ENCODE assay signal across 9 mouse cellular contexts in the genomic region with DNA sequence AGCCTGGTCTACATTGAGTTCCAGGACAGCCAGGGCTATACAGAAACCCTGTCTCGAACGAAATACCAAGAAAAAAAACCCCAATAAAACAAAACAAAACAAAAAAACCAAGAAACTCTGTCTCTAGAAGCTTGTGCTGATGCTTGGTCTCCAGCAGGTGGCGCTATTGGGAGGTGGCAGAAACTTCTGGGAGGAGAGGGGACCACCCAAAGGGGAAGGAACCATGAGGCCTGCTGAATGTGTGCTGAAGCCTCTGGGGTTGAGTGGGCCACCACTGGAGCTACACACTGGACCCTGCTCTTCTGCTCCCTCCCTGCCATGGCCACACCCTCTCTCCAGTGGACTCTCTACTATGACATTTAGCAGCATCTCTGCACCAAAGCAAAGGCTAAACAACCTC. TPM values are rescaled to one million over a fixed set of nuclear protein-coding genes. Genes with fewer than 3 reads are reported as not detected.
DNase-seq lines count a peak whose midpoint lies in the region; ATAC-seq and TF ChIP-seq lines count a peak whose summit lies in the region.
"Had no signal": no experiment of that assay in that cellular context is flagged by ENCODE, and none has a peak within 500 bp of the region (broad histone marks: within the 10 kb centered on the region; RNA-seq: fewer than 3 reads in every experiment).

No protein-coding gene starts in this region.

- peaks cover 7% of the 10 kb centered on the region; the same call in 1 of the 2 replicates for H3K4me1 ChIP-seq in intestine, postnatal 0 days (replicated peaks; ENCODE audit: control insufficient read depth, insufficient read depth, low read length)
- peaks cover 18% of the 10 kb centered on the region for H3K4me1 ChIP-seq in intestine, embryonic 15.5 days (replicated peaks)

- H3K9ac ChIP-seq in intestine, postnatal 0 days (ENCODE audit: low read depth, low read length), result no peak overlapping the region
- H3K9ac ChIP-seq in intestine, embryonic 15.5 days, result no peak overlapping the region
- H3K9ac ChIP-seq: stomach, embryonic 15.5 days had no signal

- H3K4me2 ChIP-seq in intestine, postnatal 0 days (replicated peaks; ENCODE audit: low read depth), result no peak overlapping the region
- H3K4me2 ChIP-seq in intestine, embryonic 15.5 days (replicated peaks), result no peak overlapping the region
- H3K4me2 ChIP-seq: stomach, embryonic 15.5 days had no signal

- peak; percentile 76 for DNase-seq in 416B (ENCODE audit: low read depth)
- peak; percentile 70 for DNase-seq in CD4-positive helper T cell, adult 2 months (ENCODE audit: low read depth, low spot score)
- DNase-seq in lung, postnatal 36 days, result peak; percentile 47
- no peak for DNase-seq in frontal cortex, adult 2 months (ENCODE audit: extremely low spot score in 1 of 2, low spot score in 1 of 2)

- TF ChIP-seq CTCF in intestine, postnatal 0 days (IDR thresholded peaks at IDR 0.05; ENCODE audit: low read depth), result peak; percentile 89

- no peak overlapping the region for H3K27ac ChIP-seq in intestine, postnatal 0 days (ENCODE audit: low read depth, low read length)
- no peak overlapping the region for H3K27ac ChIP-seq in intestine, embryonic 15.5 days
- H3K27ac ChIP-seq: stomach, embryonic 15.5 days had no signal

- no peak for ATAC-seq in intestine, postnatal 0 days
- no peak for ATAC-seq in intestine, embryonic 15.5 days
- ATAC-seq in common myeloid progenitor, adult 5-6 weeks (replicated peaks; ENCODE audit: low read depth, poor library complexity, severe bottlenecking), result peak; percentile 27

- no peaks in the 10 kb centered on the region for H3K27me3 ChIP-seq in intestine, postnatal 0 days (replicated peaks; ENCODE audit: control insufficient read depth, insufficient read depth, low read length)
- no peaks in the 10 kb centered on the region for H3K27me3 ChIP-seq in intestine, embryonic 15.5 days (replicated peaks)
- H3K27me3 ChIP-seq: stomach, embryonic 15.5 days had no signal

- H3K36me3 ChIP-seq in intestine, postnatal 0 days (ENCODE audit: control insufficient read depth, insufficient read depth), result peaks cover 66% of the 10 kb centered on the region
- H3K36me3 ChIP-seq in intestine, embryonic 15.5 days, result peaks cover 42% of the 10 kb centered on the region

- WGBS in intestine, postnatal 0 days, result 31% methylated on average over 3 of the region's 3 CpGs
- WGBS in intestine, embryonic 15.5 days, result 42% methylated on average over 3 of the region's 3 CpGs

- H3K4me3 ChIP-seq in intestine, postnatal 0 days (ENCODE audit: low read depth, low read length), result no peak overlapping the region
- H3K4me3 ChIP-seq in intestine, embryonic 15.5 days (replicated peaks), result no peak overlapping the region
- H3K4me3 ChIP-seq: stomach, embryonic 15.5 days had no signal

- no peaks in the 10 kb centered on the region for H3K9me3 ChIP-seq in intestine, postnatal 0 days (ENCODE audit: control insufficient read depth)
- no peaks in the 10 kb centered on the region for H3K9me3 ChIP-seq in intestine, embryonic 15.5 days
- H3K9me3 ChIP-seq: stomach, embryonic 15.5 days had no signal

RNA-seq across cellular contexts. Expression of gene Cdk9, which starts 4.2 kb away (rescaled TPM):
- polyA plus RNA-seq in intestine, postnatal 0 days (2015; fragmentation: Nextera tagmentation; extraction: Ambion mirVana), result 54.0 and 62.2 TPM in 2 replicates
- 95.7 and 99.6 TPM in 2 replicates for polyA plus RNA-seq in intestine, embryonic 15.5 days (2015; fragmentation: Nextera tagmentation; extraction: Ambion mirVana)
- 48.2 and 61.3 TPM in 2 replicates for total RNA-seq in common myeloid progenitor, adult 5-6 weeks (2017)
- polyA plus RNA-seq in frontal cortex, adult 2 months (2012; rRNA removed), result 250 and 268 TPM in 2 replicates

RNA-seq across cellular contexts. Expression of gene Fpgs, which starts 4.7 kb away (rescaled TPM):
- 12.4 and 15.2 TPM in 2 replicates for polyA plus RNA-seq in intestine, postnatal 0 days (2015; fragmentation: Nextera tagmentation; extraction: Ambion mirVana)
- 30.1 and 35.5 TPM in 2 replicates for polyA plus RNA-seq in intestine, embryonic 15.5 days (2015; fragmentation: Nextera tagmentation; extraction: Ambion mirVana)
- total RNA-seq in common myeloid progenitor, adult 5-6 weeks (2017), result 27.2 and 39.8 TPM in 2 replicates
- 16.8 and 24.8 TPM in 2 replicates for polyA plus RNA-seq in frontal cortex, adult 2 months (2012; rRNA removed)

RNA-seq across cellular contexts. Expression of gene Sh2d3c, which starts 12.2 kb away (rescaled TPM):
- polyA plus RNA-seq in intestine, postnatal 0 days (2015; fragmentation: Nextera tagmentation; extraction: Ambion mirVana), result 11.2 and 11.7 TPM in 2 replicates
- 27.8 and 28.6 TPM in 2 replicates for polyA plus RNA-seq in intestine, embryonic 15.5 days (2015; fragmentation: Nextera tagmentation; extraction: Ambion mirVana)
- 13.7 and 19.3 TPM in 2 replicates for total RNA-seq in common myeloid progenitor, adult 5-6 weeks (2017)
- 28.1 and 28.6 TPM in 2 replicates for polyA plus RNA-seq in frontal cortex, adult 2 months (2012; rRNA removed)

RNA-seq across cellular contexts. Expression of gene 6330409D20Rik, which starts 32.2 kb away (rescaled TPM):
- polyA plus RNA-seq in intestine, postnatal 0 days (2015; fragmentation: Nextera tagmentation; extraction: Ambion mirVana), result 0.18 TPM in 2 replicates
- polyA plus RNA-seq in intestine, embryonic 15.5 days (2015; fragmentation: Nextera tagmentation; extraction: Ambion mirVana), result 0.13 and 0.34 TPM in 2 replicates
- total RNA-seq in common myeloid progenitor, adult 5-6 weeks (2017), result not detected in 2 replicates
- 3.2 and 3.5 TPM in 2 replicates for polyA plus RNA-seq in frontal cortex, adult 2 months (2012; rRNA removed)
- polyA plus RNA-seq: large intestine, adult 2 months had no signal

RNA-seq across cellular contexts. Expression of gene Tor2a, which starts 48.4 kb away (rescaled TPM):
- polyA plus RNA-seq in intestine, postnatal 0 days (2015; fragmentation: Nextera tagmentation; extraction: Ambion mirVana), result 59.2 and 60.4 TPM in 2 replicates
- 61.4 and 64.2 TPM in 2 replicates for polyA plus RNA-seq in intestine, embryonic 15.5 days (2015; fragmentation: Nextera tagmentation; extraction: Ambion mirVana)
- 19.2 and 19.9 TPM in 2 replicates for total RNA-seq in common myeloid progenitor, adult 5-6 weeks (2017)
- 60.0 and 69.0 TPM in 2 replicates for polyA plus RNA-seq in frontal cortex, adult 2 months (2012; rRNA removed)

Comparison
In these comparisons a context has a peak if more than half of its experiments do, and no peak if none do; other contexts are left out.
1. DNase-seq: peak in 416B (single experiment), CD4-positive helper T cell, adult 2 months (single experiment) and lung, postnatal 36 days (single experiment); none in frontal cortex, adult 2 months (0 of 2).